Mouse (Mus musculus): ENCODE data around the gene Ms4a10. TPM values are rescaled to one million over a fixed set of nuclear protein-coding genes. Genes with fewer than 3 reads are reported as not detected.

The Ms4a10 gene
- polyA plus RNA-seq, 1 experiment from 2014 or later, result not detected

DNA sequence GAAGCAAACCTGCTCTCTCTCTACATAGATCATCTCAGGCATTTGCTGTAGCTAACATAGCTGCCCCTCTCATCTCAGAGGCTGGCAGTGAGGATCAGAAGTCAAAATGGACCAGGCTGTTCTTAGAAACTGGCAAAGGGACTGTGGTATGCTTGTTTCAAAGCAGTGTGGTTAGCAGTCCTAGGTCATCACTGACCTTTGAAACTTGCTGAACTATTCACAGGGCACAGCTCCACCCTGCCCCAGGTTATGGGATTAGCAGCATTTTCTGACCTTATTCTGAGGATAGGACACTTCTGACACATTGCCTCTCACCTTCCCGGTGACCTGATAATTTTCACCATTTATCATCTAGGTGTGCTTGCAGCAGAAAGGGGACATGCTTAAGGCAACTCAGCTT lies 14.1 kb upstream of the Ms4a10 start:
- 91% methylated on average over 1 of the region's 1 CpGs for WGBS
- H3K27me3 ChIP-seq (replicated peaks; ENCODE audit: control insufficient read depth, insufficient read depth, low read length), result no peaks in the 10 kb centered on the region
- no peak overlapping the region for H3K9ac ChIP-seq (ENCODE audit: low read depth, low read length)
- no peaks in the 10 kb centered on the region for H3K4me1 ChIP-seq (ENCODE audit: control insufficient read depth, insufficient read depth, low read depth, low read length)
- no peak for ATAC-seq
- H3K9me3 ChIP-seq (ENCODE audit: control insufficient read depth, low read length), result no peaks in the 10 kb centered on the region
- H3K4me2 ChIP-seq (ENCODE audit: low read length), result no peak overlapping the region
- H3K36me3 ChIP-seq (ENCODE audit: control insufficient read depth, insufficient read depth, low read length), result no peaks in the 10 kb centered on the region
- no peak overlapping the region for H3K4me3 ChIP-seq (ENCODE audit: low read length)
- H3K27ac ChIP-seq (ENCODE audit: low read depth, low read length), result no peak overlapping the region

DNA sequence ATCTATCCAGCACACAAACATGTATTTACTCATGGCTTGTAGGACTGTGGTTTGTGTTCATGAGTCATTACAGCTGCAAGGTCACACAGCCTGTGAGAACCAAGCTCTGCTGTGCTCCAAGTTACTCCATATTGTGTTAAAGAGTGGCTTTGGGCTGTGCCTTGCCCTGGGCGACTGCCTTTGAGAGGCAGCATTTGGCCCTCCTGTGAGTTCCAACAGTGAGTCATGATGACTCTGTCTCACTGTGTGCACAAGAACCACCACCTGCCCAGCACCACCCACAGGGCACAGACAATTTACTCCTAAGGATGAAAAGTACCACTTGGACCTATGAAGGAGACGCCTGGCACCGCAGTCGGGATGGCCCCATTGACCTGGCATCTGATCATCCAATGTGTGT lies 11.4 kb upstream of the Ms4a10 start:
- no peaks in the 10 kb centered on the region for H3K9me3 ChIP-seq (ENCODE audit: control insufficient read depth, low read length)
- H3K4me1 ChIP-seq (ENCODE audit: control insufficient read depth, insufficient read depth, low read depth, low read length), result no peaks in the 10 kb centered on the region
- ATAC-seq, result no peak
- WGBS, result 87% methylated on average over 4 of the region's 4 CpGs
- no peak overlapping the region for H3K9ac ChIP-seq (ENCODE audit: low read depth, low read length)
- H3K27ac ChIP-seq (ENCODE audit: low read depth, low read length), result no peak overlapping the region
- H3K27me3 ChIP-seq (replicated peaks; ENCODE audit: control insufficient read depth, insufficient read depth, low read length), result no peaks in the 10 kb centered on the region
- H3K4me3 ChIP-seq (ENCODE audit: low read length), result no peak overlapping the region
- no peak overlapping the region for H3K4me2 ChIP-seq (ENCODE audit: low read length)
- H3K36me3 ChIP-seq (ENCODE audit: control insufficient read depth, insufficient read depth, low read length), result no peaks in the 10 kb centered on the region

DNA sequence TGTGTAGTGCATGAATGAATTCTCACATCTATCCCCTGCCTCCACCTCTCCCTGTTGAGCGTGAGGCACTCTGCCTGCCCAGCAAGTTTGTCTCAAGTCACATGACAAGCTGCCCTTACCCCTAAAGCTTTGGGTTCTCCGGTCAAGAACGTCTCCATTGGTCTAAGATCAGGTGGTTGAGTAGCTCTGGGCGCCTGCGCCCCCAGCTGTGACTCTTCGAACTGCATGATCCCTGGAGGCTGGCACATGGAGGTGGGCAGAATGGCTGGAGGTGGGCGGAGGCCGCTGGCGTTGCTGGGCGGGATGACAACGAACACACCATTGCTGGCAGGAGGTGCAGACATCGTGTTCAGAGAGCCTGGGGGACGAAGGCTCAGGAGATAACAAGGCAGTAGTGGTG lies 10.1 kb upstream of the Ms4a10 start:
- Histone ChIP-seq H3K9ac (ENCODE audit: low read depth, low read length) (no peak overlapping the region), H3K4me1 (ENCODE audit: control insufficient read depth, insufficient read depth, low read depth, low read length) (no peaks in the 10 kb centered on the region), H3K27me3 (replicated peaks; ENCODE audit: control insufficient read depth, insufficient read depth, low read length) (no peaks in the 10 kb centered on the region), H3K36me3 (ENCODE audit: control insufficient read depth, insufficient read depth, low read length) (no peaks in the 10 kb centered on the region), H3K27ac (ENCODE audit: low read depth, low read length) (no peak overlapping the region), H3K4me2 (ENCODE audit: low read length) (no peak overlapping the region), H3K4me3 (ENCODE audit: low read length) (no peak overlapping the region), H3K9me3 (ENCODE audit: control insufficient read depth, low read length) (no peaks in the 10 kb centered on the region)
- WGBS, result 88% methylated on average over 13 of the region's 13 CpGs
- no peak for ATAC-seq

DNA sequence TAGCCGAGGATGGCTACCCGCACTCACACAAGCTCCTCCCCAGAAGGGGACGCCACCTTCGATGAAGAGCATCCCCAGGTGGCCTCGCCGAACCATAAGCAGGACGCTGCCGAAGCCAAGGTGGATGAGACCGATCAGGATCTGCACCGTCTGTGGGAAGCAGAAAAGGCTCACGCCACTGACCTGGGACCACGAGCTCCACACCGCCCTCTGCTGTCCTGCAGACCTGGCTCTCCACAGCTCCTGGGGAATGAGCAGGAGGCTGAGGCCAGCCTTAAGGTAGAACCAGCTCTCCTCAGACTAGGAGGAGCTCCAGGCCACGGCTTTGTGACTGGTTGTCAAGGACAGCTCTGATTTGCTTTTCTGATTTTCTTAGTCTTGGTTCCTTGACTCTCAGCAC lies 8.7 kb upstream of the Ms4a10 start:
- 30% methylated on average over 13 of the region's 14 CpGs for WGBS

DNA sequence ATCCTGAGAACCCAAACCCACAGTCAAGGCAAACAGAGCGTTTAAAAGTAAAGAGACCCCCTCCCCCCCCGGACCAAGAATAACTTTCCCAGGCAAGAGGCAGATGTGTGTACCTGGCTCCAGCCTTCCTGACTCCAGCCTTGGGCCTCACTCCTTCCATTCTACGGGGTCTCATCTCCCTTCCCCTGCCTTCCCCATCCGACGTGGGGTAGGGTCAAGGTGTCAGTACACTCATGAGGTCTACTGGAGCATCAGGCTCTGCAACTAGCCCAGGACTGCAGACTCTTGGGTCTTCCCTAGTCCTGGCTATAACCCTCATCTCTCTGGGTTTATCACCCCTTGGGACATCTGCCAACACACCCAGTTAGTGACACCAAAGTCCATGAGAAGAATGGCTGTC lies 5.7 kb upstream of the Ms4a10 start:
- WGBS, result 94% methylated on average over 5 of the region's 5 CpGs
- Histone ChIP-seq H3K4me3 (ENCODE audit: low read length) (no peak overlapping the region), H3K9ac (ENCODE audit: low read depth, low read length) (no peak overlapping the region), H3K27ac (ENCODE audit: low read depth, low read length) (no peak overlapping the region), H3K9me3 (ENCODE audit: control insufficient read depth, low read length) (no peaks in the 10 kb centered on the region), H3K4me1 (ENCODE audit: control insufficient read depth, insufficient read depth, low read depth, low read length) (no peaks in the 10 kb centered on the region), H3K36me3 (ENCODE audit: control insufficient read depth, insufficient read depth, low read length) (no peaks in the 10 kb centered on the region), H3K4me2 (ENCODE audit: low read length) (no peak overlapping the region), H3K27me3 (replicated peaks; ENCODE audit: control insufficient read depth, insufficient read depth, low read length) (no peaks in the 10 kb centered on the region)
- 0 out of 2 replicates have a peak, but pooled peaks have one; percentile 35 for ATAC-seq

More for the DNA sequence above, 8.7 kb upstream of the Ms4a10 start:
- H3K36me3 ChIP-seq (ENCODE audit: control insufficient read depth, insufficient read depth, low read length), result no peaks in the 10 kb centered on the region
- H3K9ac ChIP-seq (ENCODE audit: low read depth, low read length), result no peak overlapping the region
- H3K4me2 ChIP-seq (ENCODE audit: low read length), result no peak overlapping the region
- H3K4me1 ChIP-seq (ENCODE audit: control insufficient read depth, insufficient read depth, low read depth, low read length), result no peaks in the 10 kb centered on the region
- no peaks in the 10 kb centered on the region for H3K9me3 ChIP-seq (ENCODE audit: control insufficient read depth, low read length)
- ATAC-seq, result no peak
- no peak overlapping the region for H3K27ac ChIP-seq (ENCODE audit: low read depth, low read length)
- H3K27me3 ChIP-seq (replicated peaks; ENCODE audit: control insufficient read depth, insufficient read depth, low read length), result no peaks in the 10 kb centered on the region
- no peak overlapping the region for H3K4me3 ChIP-seq (ENCODE audit: low read length)

DNA sequence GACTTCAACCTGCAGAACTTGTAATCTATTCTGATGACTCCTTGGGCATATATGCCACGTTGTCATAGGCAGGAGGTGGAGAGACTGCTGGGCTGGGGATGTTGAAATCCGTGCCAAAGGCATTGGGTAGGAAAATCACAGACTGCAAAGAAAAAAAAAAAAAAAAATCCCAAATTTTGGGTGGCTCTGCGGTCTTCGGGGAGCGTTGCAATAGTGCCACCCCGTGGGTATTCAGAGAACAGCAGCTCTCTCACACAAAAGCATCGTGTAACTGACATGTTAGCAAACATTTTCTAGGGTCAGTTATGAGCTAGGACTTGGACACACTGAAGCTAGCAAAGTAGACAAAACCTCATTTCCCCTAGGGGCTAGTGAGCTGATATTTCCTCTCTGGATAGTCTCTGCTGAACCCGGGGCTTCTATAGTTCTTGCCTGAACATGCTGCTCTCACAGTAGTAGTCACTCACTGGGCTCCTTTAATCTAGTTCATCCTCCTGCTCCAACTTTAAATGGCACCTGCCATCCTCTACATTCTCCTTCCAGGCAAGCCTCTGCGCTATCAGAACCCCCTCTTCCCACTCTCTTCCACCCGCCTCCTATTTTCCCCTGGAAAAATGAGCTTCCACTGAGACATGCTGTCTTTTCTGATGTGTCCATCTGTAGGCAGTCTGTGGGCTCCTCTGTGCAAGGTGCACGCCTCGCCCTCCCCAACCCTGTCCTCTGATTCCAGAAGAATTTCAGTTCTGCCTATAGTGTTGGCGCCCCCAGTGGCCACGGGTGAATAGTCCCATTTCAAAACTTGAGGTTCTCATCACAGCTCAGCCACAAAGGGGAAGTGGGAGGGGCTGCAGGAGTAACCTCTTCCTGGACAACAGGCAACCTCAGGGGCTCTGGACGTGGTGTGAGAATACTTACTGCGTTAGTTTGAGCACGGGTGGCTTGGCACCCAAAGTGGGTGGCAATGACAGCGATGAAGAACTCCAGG lies 5.0 kb upstream of the Ms4a10 start:
- peak; percentile 41 for ATAC-seq
- H3K4me2 ChIP-seq (ENCODE audit: low read length), result peak overlapping the region; percentile 27
- WGBS, result 13% methylated on average over 18 of the region's 18 CpGs
- H3K9me3 ChIP-seq (ENCODE audit: control insufficient read depth, low read length), result no peaks in the 10 kb centered on the region
- H3K4me3 ChIP-seq (ENCODE audit: low read length), result no peak overlapping the region
- H3K36me3 ChIP-seq (ENCODE audit: control insufficient read depth, insufficient read depth, low read length), result no peaks in the 10 kb centered on the region
- H3K4me1 ChIP-seq (ENCODE audit: control insufficient read depth, insufficient read depth, low read depth, low read length), result no peaks in the 10 kb centered on the region
- H3K27ac ChIP-seq (ENCODE audit: low read depth, low read length), result no peak overlapping the region
- no peak overlapping the region; the same call in 1 of the 2 replicates for H3K9ac ChIP-seq (ENCODE audit: low read depth, low read length)
- H3K27me3 ChIP-seq (replicated peaks; ENCODE audit: control insufficient read depth, insufficient read depth, low read length), result no peaks in the 10 kb centered on the region

DNA sequence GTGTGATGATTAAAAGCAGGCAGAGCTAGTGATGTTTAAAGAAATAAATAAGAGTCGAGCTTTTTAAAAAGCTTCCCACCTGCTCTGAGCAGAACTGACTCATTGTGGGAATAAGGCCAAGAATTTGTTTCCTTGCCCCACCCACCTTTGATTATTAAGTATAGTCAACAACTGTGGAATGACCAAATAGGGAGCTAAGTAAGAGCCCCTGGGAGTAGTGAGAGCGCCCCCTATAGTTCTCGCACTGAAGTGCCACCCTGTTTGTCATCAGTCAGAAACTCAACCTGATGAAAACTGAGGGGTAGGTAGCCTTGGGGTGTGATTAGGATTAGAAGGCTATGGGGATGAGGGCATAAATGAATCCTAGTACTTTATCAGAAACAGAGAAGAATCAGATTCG lies 1.8 kb upstream of the Ms4a10 start:
- 51% methylated on average over 4 of the region's 4 CpGs for WGBS
- no peak for ATAC-seq
- Histone ChIP-seq H3K36me3 (ENCODE audit: control insufficient read depth, insufficient read depth, low read length) (no peaks in the 10 kb centered on the region), H3K9ac (ENCODE audit: low read depth, low read length) (no peak overlapping the region), H3K27ac (ENCODE audit: low read depth, low read length) (no peak overlapping the region), H3K27me3 (replicated peaks; ENCODE audit: control insufficient read depth, insufficient read depth, low read length) (no peaks in the 10 kb centered on the region), H3K4me3 (ENCODE audit: low read length) (no peak overlapping the region), H3K4me2 (ENCODE audit: low read length) (no peak overlapping the region), H3K9me3 (ENCODE audit: control insufficient read depth, low read length) (peaks cover 2% of the 10 kb centered on the region), H3K4me1 (ENCODE audit: control insufficient read depth, insufficient read depth, low read depth, low read length) (no peaks in the 10 kb centered on the region)

DNA sequence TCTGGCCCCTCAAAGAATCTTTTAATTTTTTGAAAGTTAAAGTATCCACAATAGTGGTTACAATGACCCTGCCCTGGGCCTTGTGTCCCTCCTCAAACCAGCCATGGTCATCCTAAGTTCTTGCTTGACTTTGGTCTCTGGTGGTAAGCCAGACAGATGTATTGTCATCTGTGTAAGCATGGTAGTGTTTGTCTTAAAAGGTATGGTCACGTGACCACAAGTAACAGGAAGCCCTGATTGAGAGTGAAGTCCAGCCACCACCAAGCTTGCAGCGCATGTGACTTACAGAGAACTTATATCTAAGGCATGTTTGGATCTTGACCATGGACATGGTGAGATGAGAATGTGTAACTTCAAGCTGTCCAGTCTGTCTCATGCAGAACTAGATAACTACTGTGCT lies 717 bp upstream of the Ms4a10 start:
- Histone ChIP-seq H3K36me3 (ENCODE audit: control insufficient read depth, insufficient read depth, low read length) (no peaks in the 10 kb centered on the region), H3K9ac (ENCODE audit: low read depth, low read length) (no peak overlapping the region), H3K27me3 (replicated peaks; ENCODE audit: control insufficient read depth, insufficient read depth, low read length) (no peaks in the 10 kb centered on the region), H3K9me3 (ENCODE audit: control insufficient read depth, low read length) (peaks cover 2% of the 10 kb centered on the region), H3K4me1 (ENCODE audit: control insufficient read depth, insufficient read depth, low read depth, low read length) (no peaks in the 10 kb centered on the region), H3K4me2 (ENCODE audit: low read length) (no peak overlapping the region), H3K4me3 (ENCODE audit: low read length) (no peak overlapping the region), H3K27ac (ENCODE audit: low read depth, low read length) (no peak overlapping the region)
- ATAC-seq, result no peak
- 86% methylated on average over 2 of the region's 2 CpGs for WGBS

DNA sequence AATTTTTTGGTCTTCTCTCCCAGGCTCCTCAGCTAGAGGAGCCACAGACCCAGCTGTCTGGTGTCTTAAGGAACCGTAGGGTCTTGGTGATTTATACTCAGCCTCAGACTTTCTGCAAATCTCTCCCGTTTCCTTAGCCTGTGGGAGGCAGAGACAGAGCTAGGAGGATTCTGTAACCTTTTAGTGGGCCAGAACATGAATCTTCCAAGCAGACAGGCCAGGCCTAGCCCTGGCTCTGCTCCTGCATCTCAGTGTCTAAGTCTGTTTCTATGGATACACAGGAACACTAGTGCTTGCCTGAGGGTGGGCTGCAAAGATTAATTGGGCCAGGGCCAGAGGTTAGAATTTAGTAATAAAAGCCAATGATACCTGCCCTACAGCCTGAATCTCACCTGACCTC lies 1.3 kb downstream of the Ms4a10 start:
- Histone ChIP-seq H3K4me3 (ENCODE audit: low read length) (no peak overlapping the region), H3K36me3 (ENCODE audit: control insufficient read depth, insufficient read depth, low read length) (no peaks in the 10 kb centered on the region), H3K9ac (ENCODE audit: low read depth, low read length) (no peak overlapping the region), H3K27ac (ENCODE audit: low read depth, low read length) (no peak overlapping the region), H3K4me2 (ENCODE audit: low read length) (no peak overlapping the region), H3K9me3 (ENCODE audit: control insufficient read depth, low read length) (peaks cover 2% of the 10 kb centered on the region), H3K4me1 (ENCODE audit: control insufficient read depth, insufficient read depth, low read depth, low read length) (no peaks in the 10 kb centered on the region), H3K27me3 (replicated peaks; ENCODE audit: control insufficient read depth, insufficient read depth, low read length) (no peaks in the 10 kb centered on the region)
- WGBS, result 72% methylated on average over 2 of the region's 2 CpGs
- ATAC-seq, result no peak

All from hindbrain, embryonic 16.5 days (tissue).